Mouse (Mus musculus): ENCODE results near the gene Gsn.

Gsn gene

DNA sequence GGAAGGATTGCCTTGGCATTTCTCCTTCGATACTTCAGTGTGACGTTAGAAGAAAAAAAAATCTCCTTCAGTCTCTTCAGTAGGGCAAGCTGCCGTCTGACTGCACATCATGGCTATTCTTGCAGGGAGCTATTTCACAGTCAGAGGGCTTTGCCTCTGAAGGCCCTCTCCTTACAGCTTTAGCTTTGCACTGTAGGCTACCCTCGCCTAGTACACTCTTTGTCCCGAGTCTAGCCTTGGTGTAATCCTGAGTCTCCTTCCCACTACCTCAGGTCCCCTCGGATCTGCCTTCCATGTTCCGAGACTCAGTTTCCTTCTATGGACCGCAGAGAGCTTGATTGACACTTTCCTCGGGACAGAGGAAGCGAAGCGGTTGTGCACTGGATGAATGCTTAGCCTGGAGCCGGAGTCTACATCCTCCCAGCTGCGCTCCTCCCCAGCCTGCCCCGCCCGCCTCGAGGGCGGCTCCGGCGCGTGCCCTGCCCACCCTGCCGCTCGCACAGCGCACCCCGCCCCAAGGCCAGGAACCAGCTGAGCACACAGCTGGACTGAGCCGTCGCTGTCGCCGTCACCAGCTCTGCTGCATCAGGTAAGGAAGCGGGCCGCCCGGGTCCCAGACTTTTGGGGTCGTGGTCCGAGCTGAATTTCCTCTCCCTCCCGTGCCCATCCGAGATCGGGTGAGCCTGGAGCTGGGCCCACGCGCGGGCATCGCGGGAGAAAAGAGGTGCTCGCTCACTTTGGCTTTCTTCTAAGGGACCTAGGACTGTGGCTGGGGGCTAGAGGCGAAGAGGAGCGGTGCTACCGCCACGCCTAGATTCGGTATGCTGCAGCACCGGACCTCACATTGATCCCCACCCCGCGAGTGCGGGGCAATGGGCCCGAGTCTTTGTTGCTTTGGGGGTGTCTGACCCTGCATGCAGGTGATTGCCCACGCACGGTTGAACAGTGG is at the start of gene Gsn:
TSS of gene Gsn (plus strand) at position 496 of the 949 bp plus-strand sequence.
- in situ Hi-C loops (cut with MboI; ENCODE audit: low sequenced_read_pairs): no loop called here

DNA sequence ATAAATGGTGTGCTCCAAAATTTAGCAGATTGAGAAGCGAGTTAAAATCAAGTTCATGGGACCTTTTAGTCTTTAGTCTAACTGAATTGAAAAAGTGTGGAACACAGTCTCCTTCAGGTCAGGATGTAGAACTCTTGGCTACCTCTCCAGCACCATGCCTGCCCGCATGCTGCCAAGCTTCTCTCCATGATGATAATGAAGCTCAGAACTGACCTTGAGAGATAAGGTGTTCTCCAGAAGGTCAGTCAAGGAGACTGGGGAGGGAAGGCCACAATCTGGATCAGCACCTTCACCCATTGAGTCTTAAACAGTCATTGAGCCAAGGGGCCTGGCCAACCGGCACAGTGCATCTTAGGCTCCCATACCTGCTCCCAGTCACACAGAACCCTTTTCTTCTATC is 49.4 kb upstream of the Gsn start:
- in situ Hi-C loops (cut with MboI; ENCODE audit: low sequenced_read_pairs): loop anchor here (25.0 kb wide), 1 partner anchor 156 kb away; the partner anchor contains the start of gene 4930568D16Rik

DNA sequence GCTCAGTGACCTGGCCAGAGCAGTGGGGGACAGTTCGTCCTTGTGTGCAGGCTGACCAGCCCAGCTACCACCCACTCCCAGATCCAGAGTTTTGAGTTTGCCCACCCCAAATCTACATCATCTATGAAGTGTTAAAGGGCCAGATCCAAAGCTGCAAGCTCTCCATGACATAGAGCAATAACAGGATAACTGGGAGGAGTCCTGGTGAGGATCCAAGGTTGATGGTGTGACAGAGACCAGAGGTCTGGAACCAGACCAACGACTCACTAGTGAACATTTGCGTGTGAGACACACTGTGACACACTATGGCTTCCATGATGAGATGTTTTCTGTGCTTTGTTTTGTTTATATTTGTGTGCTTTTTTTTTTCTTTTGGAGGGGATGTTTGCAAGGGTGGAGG is 48.1 kb upstream of the Gsn start:
- in situ Hi-C loops (cut with MboI; ENCODE audit: low sequenced_read_pairs): loop anchor here (25.0 kb wide), 1 partner anchor 154 kb away; the partner anchor contains the start of gene 4930568D16Rik

DNA sequence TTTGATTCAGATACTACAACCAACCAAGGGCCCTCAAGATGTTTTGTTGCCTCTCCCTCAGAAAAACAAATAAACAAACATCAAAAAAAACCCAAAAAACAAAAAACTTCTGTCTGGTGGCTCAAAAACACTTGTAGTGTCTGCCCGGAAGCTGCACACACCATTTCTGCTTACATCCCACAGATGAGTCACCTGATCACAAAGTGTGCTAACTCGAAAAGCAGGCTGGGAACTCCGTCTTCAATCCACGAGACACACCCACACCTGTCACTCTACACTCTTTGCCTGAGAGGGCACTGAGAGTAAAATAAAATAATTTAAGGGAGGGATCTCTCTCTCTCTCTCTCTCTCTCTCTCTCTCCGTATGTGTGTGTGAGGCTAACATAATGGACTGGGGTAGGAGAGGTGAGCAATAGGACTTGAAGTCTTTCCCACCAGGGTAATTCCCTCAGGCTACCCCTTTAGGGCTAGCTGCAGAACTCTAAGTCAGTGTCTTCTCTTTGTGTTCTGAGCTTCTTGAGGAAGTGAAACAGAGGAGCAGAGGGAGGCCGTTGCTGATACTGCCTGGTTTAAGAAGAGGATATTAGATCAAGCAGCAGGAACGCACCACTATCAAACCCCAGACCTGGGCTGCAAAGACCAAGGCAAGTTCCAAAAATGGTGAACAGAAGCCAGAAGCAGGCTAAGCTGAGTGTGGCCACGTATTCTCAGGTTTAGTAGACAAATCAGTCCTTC is 47.1 kb upstream of the Gsn start:
- in situ Hi-C loops (cut with MboI; ENCODE audit: low sequenced_read_pairs): loop anchor here (25.0 kb wide), 1 partner anchor 153 kb away; the partner anchor contains the start of gene 4930568D16Rik

DNA sequence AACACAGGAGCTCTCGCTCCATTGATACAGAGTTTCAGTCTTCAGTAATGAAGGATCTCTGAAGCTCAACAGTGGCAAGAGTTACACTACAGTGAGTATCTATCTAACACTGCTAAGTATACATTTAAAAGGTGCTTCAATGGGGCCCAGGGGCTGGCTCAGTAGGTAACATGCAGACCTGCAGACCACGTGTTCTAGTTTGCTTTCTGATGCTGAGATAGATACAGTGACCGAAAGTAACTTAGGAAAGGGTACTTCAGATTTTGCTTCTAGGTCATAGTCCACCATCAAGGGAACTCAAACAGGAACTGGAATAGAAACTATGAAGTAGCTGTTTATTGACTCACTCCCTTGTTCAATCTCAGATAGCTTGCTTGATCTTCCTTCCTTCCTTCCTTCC is 44.5 kb upstream of the Gsn start:
- in situ Hi-C loops (cut with MboI; ENCODE audit: low sequenced_read_pairs): loop anchor here (25.0 kb wide), 1 partner anchor 151 kb away; the partner anchor contains the start of gene 4930568D16Rik

DNA sequence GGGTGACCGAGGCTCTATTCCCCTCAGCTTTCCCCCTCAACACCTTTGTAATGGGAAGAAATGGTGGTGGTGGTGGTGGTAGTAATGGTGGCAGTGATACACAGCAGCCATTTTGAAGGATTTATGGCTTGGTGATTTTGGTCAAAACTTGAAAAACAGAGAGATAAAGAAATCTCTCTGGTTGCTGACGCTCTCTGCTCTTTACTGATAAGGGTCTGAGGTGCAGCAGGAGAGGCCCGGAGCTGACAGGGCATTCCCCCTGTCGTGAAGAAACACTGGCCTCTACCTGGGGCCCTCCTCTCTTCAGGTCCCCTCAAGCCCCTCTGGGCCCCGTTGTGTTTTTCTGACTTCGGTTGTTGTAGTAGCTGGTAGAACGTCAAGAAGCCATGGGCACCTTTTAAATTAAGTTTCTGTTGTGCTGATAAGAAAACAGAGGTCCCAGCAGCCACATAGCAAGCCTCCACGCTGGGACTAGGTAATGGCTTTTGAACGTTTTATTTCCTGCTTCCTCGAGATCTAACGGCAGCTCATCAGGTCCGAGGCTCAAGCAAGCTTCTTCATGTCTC is 42.8 kb upstream of the Gsn start:
- in situ Hi-C loops (cut with MboI; ENCODE audit: low sequenced_read_pairs): loop anchor here (25.0 kb wide), 1 partner anchor 149 kb away; the partner anchor contains the start of gene 4930568D16Rik

DNA sequence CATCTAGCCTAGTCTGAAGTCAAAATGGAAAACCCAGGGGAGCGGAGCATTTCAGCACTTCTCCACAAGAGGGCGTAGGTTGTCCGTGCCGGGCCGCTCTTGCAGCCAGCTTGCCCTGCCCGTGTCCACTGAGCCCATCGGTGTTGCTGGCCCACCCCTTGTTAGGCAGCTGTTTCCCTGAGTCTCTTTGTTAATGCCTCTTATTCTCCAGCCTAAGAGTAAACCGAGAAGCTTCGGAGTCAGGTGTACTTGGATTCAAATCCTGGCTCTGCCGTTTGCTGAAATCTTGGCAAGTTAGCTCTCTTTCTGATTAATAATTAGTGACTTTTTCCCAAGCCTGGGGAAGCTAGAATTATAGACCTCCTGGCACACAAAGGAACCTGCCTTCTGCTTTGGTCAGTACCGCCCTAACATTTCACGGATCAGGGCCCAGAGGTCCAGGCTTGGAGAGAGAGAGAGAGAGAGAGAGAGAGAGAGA is 41.3 kb upstream of the Gsn start:
- in situ Hi-C loops (cut with MboI; ENCODE audit: low sequenced_read_pairs): loop anchor here (25.0 kb wide), 1 partner anchor 147 kb away; the partner anchor contains the start of gene 4930568D16Rik

DNA sequence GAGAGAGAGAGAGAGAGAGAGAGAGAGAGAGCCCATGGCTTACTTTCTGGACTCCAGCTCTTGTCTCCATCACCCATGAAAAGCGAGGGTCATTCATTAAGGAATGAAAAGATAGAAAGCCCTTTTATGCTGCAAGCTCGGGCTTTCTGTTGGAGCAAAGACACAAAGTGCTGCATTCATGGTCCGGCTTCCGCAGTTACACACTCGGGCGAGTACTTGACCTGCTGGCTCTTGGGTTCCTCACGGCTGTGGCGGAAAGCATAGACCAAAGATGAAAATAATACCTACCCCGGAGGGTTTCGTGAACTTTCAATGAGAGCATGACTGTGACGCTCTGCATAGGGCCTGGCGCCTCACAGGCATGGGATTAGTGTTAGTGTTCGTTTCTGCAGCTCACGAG is 40.8 kb upstream of the Gsn start:
- in situ Hi-C loops (cut with MboI; ENCODE audit: low sequenced_read_pairs): loop anchor here (25.0 kb wide), 1 partner anchor 147 kb away; the partner anchor contains the start of gene 4930568D16Rik

DNA sequence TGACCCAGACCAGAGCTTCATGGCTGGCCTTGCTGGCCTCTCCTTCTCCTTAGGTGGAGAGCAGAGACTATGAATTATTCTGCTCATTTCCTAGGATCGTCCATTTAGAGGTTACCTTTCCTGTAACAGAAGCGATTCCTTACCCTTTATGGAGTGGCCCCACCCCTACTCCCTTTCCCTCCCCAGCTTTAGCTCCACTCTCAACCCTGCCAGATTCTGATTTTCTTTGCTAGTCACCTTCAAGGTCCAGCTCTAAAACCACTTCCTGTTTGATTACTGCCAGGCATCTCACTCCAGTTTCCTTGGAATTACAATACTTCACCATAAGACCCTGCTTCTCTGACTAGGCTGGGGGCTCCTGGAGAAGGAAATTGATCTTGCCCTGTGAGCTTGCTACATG is 39.5 kb upstream of the Gsn start:
- in situ Hi-C loops (cut with MboI; ENCODE audit: low sequenced_read_pairs): loop anchor here (25.0 kb wide), 1 partner anchor 146 kb away; the partner anchor contains the start of gene 4930568D16Rik

DNA sequence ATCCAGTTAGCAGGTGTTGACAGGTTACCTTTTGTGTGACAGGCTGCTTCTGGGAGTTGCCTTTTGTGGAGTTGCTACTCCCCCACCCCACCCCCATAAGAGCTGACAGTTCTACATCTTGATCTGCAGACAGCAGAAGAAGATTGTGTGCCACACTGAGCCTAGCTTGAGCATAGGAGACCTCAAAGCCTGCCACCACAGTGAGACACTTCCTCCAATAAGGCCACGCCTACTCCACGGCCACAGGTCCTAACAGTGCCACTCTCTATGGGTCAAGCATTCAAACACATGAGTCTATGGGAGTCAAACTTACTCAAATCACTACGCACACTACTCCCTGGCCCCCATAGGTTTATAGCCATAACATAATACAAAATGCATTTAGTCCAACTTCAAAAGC is 37.4 kb upstream of the Gsn start:
- in situ Hi-C loops (cut with MboI; ENCODE audit: low sequenced_read_pairs): loop anchor here (25.0 kb wide), 1 partner anchor 144 kb away; the partner anchor contains the start of gene 4930568D16Rik

DNA sequence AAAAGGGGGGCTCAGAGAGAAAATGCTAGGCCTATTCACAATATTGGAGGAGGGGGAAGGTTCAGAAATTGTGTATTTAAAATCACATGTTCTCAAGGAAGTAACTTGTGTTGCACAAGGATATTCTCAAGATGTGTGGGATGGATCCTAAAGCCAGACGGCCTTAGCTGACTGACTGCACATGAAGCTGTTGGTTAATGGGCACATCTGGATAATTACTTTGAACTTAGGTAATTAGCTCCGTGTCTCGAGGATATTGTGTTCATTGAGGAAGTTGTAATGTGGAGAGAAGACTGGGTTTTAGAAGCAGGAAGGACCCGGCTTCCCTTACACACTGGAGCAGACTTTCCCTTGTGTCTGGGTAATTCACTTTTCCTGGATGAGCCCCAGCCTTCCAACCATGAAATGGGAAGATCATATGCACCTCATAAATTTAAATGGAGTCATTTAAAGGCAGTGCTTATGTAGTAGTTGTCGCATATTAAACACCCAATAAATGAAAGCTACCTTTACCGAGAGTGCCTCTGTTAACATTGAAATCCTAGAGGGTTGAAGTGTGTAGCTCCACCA is 33.3 kb upstream of the Gsn start:
- in situ Hi-C loops (cut with MboI; ENCODE audit: low sequenced_read_pairs): loop anchor here (25.0 kb wide), 1 partner anchor 139 kb away; the partner anchor contains the start of gene 4930568D16Rik

DNA sequence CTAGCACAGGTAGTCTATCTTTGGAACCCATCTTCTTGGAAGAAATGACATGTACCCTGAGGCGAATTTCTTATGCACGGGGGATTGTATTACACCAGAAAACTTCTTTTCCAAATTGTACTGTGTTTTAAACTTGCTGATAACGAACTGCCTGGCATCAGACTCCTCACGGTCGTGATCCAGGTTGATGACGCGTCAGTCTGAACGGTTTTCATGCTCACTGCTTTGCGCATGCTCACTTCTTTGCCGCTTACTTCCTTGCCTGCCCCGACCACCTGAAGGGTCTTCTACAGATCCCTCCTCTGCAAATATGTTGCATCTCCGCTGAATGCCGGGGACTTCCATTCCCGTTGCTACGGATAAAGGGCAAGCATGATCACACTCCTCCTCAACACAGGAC is 31.9 kb upstream of the Gsn start:
- in situ Hi-C loops (cut with MboI; ENCODE audit: low sequenced_read_pairs): loop anchor here (25.0 kb wide), 1 partner anchor 138 kb away; the partner anchor contains the start of gene 4930568D16Rik

DNA sequence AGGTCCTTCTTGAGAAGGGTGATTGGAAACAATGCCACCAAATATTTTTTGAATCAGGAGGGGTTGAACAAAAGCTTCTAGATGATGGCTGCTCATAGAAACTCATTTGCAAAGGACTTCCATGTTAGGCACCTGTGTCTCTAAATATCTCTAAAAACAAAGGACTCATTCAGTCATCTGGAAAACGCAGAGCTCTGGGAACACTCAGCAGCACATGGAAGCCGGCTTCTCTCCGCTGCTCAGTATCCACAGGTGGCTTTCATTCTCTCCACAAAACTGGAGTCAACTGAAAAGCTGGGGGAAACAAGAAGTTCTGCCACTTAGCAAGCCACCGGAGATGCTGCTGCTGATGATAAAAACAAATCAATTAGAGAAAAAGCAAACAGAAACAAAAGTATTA is 28.0 kb upstream of the Gsn start:
- in situ Hi-C loops (cut with MboI; ENCODE audit: low sequenced_read_pairs): loop anchor here (5.0 kb wide), 1 partner anchor 34 kb away; no protein-coding TSS in a partner anchor

DNA sequence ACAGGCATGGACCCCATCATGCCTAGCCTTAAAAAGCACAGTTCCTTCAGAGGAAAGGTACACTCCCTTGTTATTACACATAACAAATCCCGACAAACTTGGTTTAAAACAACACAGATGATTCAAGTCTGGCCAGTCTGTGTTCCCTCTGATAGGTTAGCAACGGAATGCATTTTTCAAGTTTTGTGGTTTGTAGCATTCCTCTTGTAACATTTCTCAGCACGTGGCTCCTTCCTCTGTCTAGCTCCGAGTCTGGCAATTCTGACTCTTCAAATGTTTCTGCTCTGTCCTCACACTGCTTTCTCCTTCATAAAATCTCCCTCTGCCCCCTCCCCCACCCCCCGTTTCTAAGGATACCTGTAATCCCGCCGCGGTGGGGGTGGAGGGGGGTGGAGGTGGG is 26.0 kb upstream of the Gsn start:
- in situ Hi-C loops (cut with MboI; ENCODE audit: low sequenced_read_pairs): no loop called here

DNA sequence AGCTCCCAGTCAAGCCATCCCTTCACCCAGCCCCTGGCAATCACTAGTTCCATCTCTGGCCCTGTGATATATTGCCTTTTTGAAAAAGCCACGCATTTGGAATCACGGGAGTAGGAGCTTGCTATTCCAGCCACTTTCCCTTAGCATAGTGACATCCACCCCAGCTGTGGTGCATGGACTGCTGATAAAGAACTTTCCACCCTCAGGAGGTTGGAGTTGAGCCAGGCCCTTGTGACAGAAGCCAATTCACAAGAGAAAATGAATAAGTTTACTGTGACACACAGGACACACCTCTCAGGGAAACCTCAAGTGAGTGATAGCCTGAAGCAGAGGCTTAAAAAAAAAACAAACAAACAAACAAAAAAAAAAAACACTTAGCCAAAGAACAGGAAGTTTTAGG is 24.3 kb upstream of the Gsn start:
- in situ Hi-C loops (cut with MboI; ENCODE audit: low sequenced_read_pairs): no loop called here

DNA sequence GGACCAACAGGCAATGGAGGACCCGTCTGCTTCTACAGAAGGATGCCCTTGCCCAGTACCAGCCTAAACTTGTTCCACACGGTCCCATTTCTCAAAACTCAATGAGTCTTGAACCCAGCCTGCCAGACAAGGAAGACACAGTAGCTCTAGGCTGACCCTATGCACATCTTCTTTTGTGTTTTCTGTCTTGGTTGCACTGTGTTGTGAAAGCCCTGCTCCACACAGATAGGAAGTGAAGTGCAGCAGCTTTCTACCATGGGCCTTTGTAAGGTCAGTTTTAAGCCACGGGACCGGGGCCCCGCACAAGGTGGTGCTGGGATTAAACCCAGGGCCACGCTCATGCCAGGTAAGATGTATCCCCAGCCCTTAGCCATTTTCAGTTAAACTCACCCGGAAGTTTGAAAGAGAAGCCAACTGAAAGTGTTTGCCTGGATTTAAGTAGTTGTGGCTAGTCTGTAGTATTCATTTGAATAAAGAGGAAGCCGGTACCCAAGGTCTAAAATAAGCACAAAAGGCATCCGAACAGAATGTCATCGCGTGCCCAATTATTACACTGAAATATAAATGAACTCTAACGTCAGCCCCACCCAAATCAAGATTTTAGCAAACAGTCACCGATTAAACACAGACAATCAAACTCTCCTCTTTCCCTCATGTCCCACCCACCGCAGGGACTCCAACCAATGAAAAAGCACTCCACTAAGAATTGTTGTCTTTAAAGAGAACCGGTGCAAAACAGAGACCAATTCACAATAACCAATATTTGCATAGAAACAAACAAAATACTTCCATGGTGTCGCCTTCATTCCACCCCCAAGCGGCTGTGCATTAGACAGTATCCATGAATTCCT is 23.4 kb upstream of the Gsn start:
- in situ Hi-C loops (cut with MboI; ENCODE audit: low sequenced_read_pairs): no loop called here

DNA sequence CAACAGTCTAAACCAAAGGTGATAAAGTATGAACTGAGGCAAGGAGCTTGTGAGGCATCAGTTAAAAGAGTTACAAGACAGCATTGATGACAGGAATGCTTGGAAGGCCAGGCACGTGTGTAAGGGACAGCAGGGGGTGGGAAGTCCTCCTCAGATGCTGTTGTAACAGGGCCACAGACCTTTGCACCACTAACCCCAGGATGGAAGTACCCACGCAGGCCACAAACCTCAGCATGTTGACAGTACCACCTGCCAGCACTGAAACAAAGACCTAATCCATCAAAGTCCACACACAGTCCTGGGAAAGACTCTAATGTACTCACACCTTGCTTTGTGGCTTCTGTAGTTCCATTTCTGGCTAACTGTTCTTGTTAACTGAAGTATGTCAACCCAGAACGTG is 22.3 kb upstream of the Gsn start:
- in situ Hi-C loops (cut with MboI; ENCODE audit: low sequenced_read_pairs): no loop called here

DNA sequence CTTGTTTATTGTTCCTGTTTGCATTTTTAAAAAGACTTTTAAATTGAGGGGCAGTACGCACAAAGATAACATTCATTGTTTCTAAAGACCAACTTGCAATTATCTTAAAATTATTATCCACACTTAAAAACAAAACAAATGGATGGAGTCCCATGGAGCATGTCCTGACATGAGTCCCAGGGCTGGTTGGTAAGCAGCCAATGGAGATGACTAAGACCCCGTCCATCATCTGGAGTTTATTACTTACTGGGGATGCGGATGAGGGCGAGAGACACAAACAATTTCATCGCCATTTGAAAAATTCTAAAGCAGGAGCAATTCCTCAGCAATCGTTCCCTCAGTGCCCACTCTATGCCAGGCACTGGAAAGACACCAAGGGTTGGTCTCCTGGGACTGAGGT is 21.2 kb upstream of the Gsn start:
- in situ Hi-C loops (cut with MboI; ENCODE audit: low sequenced_read_pairs): no loop called here

DNA sequence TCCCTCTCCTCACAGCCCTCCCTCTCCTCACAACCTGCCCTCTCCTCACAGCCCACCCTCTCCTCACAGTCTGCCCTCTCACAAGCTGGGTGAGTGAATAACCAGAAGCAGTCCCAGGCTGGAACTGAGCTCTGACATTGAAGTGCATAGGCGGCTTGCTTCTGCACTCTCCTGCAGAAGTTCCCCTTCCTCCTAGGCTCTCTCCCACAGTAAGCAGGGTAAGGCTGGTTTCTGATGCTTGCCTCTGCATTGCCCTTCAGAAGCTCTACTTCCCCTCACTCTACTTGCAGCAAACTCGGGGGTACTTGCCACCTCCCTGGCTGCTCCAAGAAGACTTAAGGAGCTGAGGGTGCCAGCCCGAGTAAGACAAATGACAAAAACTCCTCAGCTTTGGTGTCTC is 11.9 kb upstream of the Gsn start:
- in situ Hi-C loops (cut with MboI; ENCODE audit: low sequenced_read_pairs): no loop called here
